Comparison of ENCODE assay signal across 13 mouse cellular contexts in genomic region chr17:23683856-23684672, GRCm38 (mm10). TPM values are rescaled to one million over a fixed set of nuclear protein-coding genes. Genes with fewer than 3 reads are reported as not detected.
DNase-seq lines count a peak whose midpoint lies in the region; ATAC-seq and TF ChIP-seq lines count a peak whose summit lies in the region.
"Had no signal": no experiment of that assay in that cellular context is flagged by ENCODE, and none has a peak within 500 bp of the region (broad histone marks: within the 10 kb centered on the region; RNA-seq: fewer than 3 reads in every experiment).

Gene Cldn9, minus strand, starts transcription at chr17:23684026.

- ATAC-seq in hindbrain, postnatal 0 days, result no peak
- ATAC-seq: inflammation-experienced regulatory T-cells, adult 6 months had no signal

- DNase-seq in hindbrain, embryonic 10.5 days (ENCODE audit: low spot score), result no peak
- no peak for DNase-seq in hindbrain, postnatal 0 days (ENCODE audit: low spot score)
- DNase-seq in forelimb bud, embryonic 11.5 days (ENCODE audit: low read depth, low spot score), result peak; percentile 52
- peak; percentile 66 to 76 for DNase-seq in kidney, postnatal 4 days
- DNase-seq in gastrocnemius, postnatal 25 days, result no peak
- DNase-seq in embryo, embryonic 10.5 days (ENCODE audit: low spot score), result no peak
- DNase-seq in embryo, embryonic 9.5 days (ENCODE audit: extremely low spot score), result no peak
- DNase-seq: cerebellum, postnatal 25 days; gastrocnemius, postnatal 10 days; liver, embryonic 13.5 days had no signal

- peaks cover 60% of the 10 kb centered on the region for H3K27me3 ChIP-seq in hindbrain, embryonic 10.5 days (ENCODE audit: insufficient read depth, poor library complexity, severe bottlenecking)
- peaks cover 51% of the 10 kb centered on the region for H3K27me3 ChIP-seq in hindbrain, postnatal 0 days (ENCODE audit: insufficient read depth, low read length)
- peaks cover 46% of the 10 kb centered on the region for H3K27me3 ChIP-seq in E14TG2a.4 (ENCODE audit: insufficient read depth, low read length)

- 12% methylated on average over 15 of the region's 15 CpGs for WGBS in hindbrain, embryonic 10.5 days
- WGBS in hindbrain, postnatal 0 days, result 23% methylated on average over 15 of the region's 15 CpGs

- H3K9me3 ChIP-seq in hindbrain, embryonic 10.5 days, result no peaks in the 10 kb centered on the region
- no peaks in the 10 kb centered on the region for H3K9me3 ChIP-seq in hindbrain, postnatal 0 days (ENCODE audit: low read length)
- no peaks in the 10 kb centered on the region for H3K9me3 ChIP-seq in E14TG2a.4 (ENCODE audit: low read length)
- H3K9me3 ChIP-seq: liver, embryonic 13.5 days had no signal

- peak within 1 kb of the TSS; percentile 39 for H3K4me3 ChIP-seq in hindbrain, embryonic 10.5 days
- H3K4me3 ChIP-seq in hindbrain, postnatal 0 days (ENCODE audit: low read length), result no peak within 1 kb of the TSS
- peak within 1 kb of the TSS; percentile 73 for H3K4me3 ChIP-seq in E14TG2a.4 (replicated peaks; ENCODE audit: low read length)
- H3K4me3 ChIP-seq: liver, embryonic 13.5 days had no signal

- H3K4me2 ChIP-seq in hindbrain, postnatal 0 days (ENCODE audit: low read depth, low read length), result no peak within 1 kb of the TSS
- H3K4me2 ChIP-seq: liver, embryonic 13.5 days had no signal

- H3K36me3 ChIP-seq in hindbrain, embryonic 10.5 days, result no peaks in the 10 kb centered on the region
- H3K36me3 ChIP-seq in hindbrain, postnatal 0 days (ENCODE audit: insufficient read depth, low read length), result no peaks in the 10 kb centered on the region
- H3K36me3 ChIP-seq in E14TG2a.4 (ENCODE audit: insufficient read depth, low read length), result peaks cover 14% of the 10 kb centered on the region
- H3K36me3 ChIP-seq: liver, embryonic 13.5 days had no signal

- H3K4me1 ChIP-seq in hindbrain, embryonic 10.5 days (replicated peaks), result peaks cover 37% of the 10 kb centered on the region
- no peaks in the 10 kb centered on the region for H3K4me1 ChIP-seq in hindbrain, postnatal 0 days (ENCODE audit: insufficient read depth, low read length)
- H3K4me1 ChIP-seq in E14TG2a.4 (replicated peaks; ENCODE audit: low read depth, low read length), result peaks cover 67% of the 10 kb centered on the region

- no peak for TF ChIP-seq CTCF in hindbrain, postnatal 0 days (IDR thresholded peaks at IDR 0.05; ENCODE audit: low read depth)
- no peak for TF ChIP-seq CTCF in E14TG2a.4 (conservative IDR thresholded peaks at IDR 0.05; ENCODE audit: low read length)

- H3K9ac ChIP-seq in hindbrain, postnatal 0 days (replicated peaks; ENCODE audit: low read length), result no peak within 1 kb of the TSS
- H3K9ac ChIP-seq: liver, embryonic 13.5 days had no signal

- H3K27ac ChIP-seq in hindbrain, embryonic 10.5 days, result peak within 1 kb of the TSS; percentile 71
- no peak within 1 kb of the TSS for H3K27ac ChIP-seq in hindbrain, postnatal 0 days
- H3K27ac ChIP-seq: liver, embryonic 13.5 days had no signal

RNA-seq across cellular contexts. Expression of gene Cldn9, which starts in this region (rescaled TPM):
- 6.3 and 13.1 TPM in 2 replicates for polyA plus RNA-seq in hindbrain, embryonic 10.5 days (2016; fragmentation: Nextera tagmentation; extraction: Ambion mirVana)
- total RNA-seq in hindbrain, postnatal 0 days (2014; rRNA removed), result 1.0 and 1.9 TPM in 2 replicates
- polyA plus RNA-seq in hindbrain, postnatal 0 days (2015; fragmentation: Nextera tagmentation; extraction: Ambion mirVana), result 1.1 and 1.2 TPM in 2 replicates
- under 1 TPM in 1 of 2 experiments, not detected in 1; 0.19 TPM for total RNA-seq in gastrocnemius, postnatal 25 days (2021)
- total RNA-seq: adrenal gland, adult 18-20 months had no signal
- polyA plus RNA-seq: inflammation-experienced regulatory T-cells, adult 6 months; liver, embryonic 13.5 days had no signal

Comparison
In these comparisons a context has a peak if more than half of its experiments do, and no peak if none do; other contexts are left out.
1. DNase-seq: peak in forelimb bud, embryonic 11.5 days (single experiment) and kidney, postnatal 4 days (2 of 2); none in hindbrain, embryonic 10.5 days (single experiment), hindbrain, postnatal 0 days (single experiment), gastrocnemius, postnatal 25 days (single experiment), embryo, embryonic 10.5 days (single experiment) and embryo, embryonic 9.5 days (single experiment).